Mouse (Mus musculus): ENCODE measurements around the gene Immt.
A peak's percentile ranks its signal among the peaks of the same experiment; 100 is the strongest.

Gene Immt

GRCm38 (mm10) chr6:71830690-71831580, at the start of gene Immt:
Immt (plus strand) TSS chr6:71831331.
- DNase-seq = peak; percentile 98

- no peak for DNase-seq
Observed at GRCm38 (mm10) chr6:71783165-71783564, 48.0 kb upstream of the Immt start.

- DNase-seq = no peak
Observed at GRCm38 (mm10) chr6:71788348-71788747, 42.8 kb upstream of the Immt start.

GRCm38 (mm10) chr6:71791771-71792170, 39.4 kb upstream of the Immt start:
- no peak for DNase-seq

GRCm38 (mm10) chr6:71799391-71799790, 31.7 kb upstream of the Immt start:
- DNase-seq = no peak

GRCm38 (mm10) chr6:71801011-71801713, 30.0 kb upstream of the Immt start:
- DNase-seq = no peak

GRCm38 (mm10) chr6:71801714-71802094, 29.4 kb upstream of the Immt start:
- DNase-seq = no peak

- DNase-seq = no peak
Observed at GRCm38 (mm10) chr6:71803609-71804008, 27.5 kb upstream of the Immt start.

- DNase-seq = peak; percentile 76
Observed at GRCm38 (mm10) chr6:71804061-71804829, 26.9 kb upstream of the Immt start.

- no peak for DNase-seq
Observed at GRCm38 (mm10) chr6:71806713-71807112, 24.4 kb upstream of the Immt start.

GRCm38 (mm10) chr6:71809890-71810289, 21.2 kb upstream of the Immt start:
- DNase-seq = no peak

- DNase-seq = peak; percentile 14
Observed at GRCm38 (mm10) chr6:71812820-71813219, 18.3 kb upstream of the Immt start.

GRCm38 (mm10) chr6:71819764-71820292, 11.3 kb upstream of the Immt start:
- peak; percentile 48 for DNase-seq

GRCm38 (mm10) chr6:71823085-71823484, 8.0 kb upstream of the Immt start:
- peak; percentile 10 for DNase-seq

- peak; percentile 93 for DNase-seq
Observed at GRCm38 (mm10) chr6:71823488-71823887, 7.6 kb upstream of the Immt start.

GRCm38 (mm10) chr6:71823961-71824360, 7.2 kb upstream of the Immt start:
- DNase-seq = no peak

GRCm38 (mm10) chr6:71826869-71827268, 4.3 kb upstream of the Immt start, which contains the start of gene Mrpl35:
Mrpl35 (minus strand) TSS chr6:71826969.
- no peak for DNase-seq

GRCm38 (mm10) chr6:71829768-71830167, 1.4 kb upstream of the Immt start:
- no peak for DNase-seq

GRCm38 (mm10) chr6:71831581-71831960, 440 bp downstream of the Immt start:
- DNase-seq = peak; percentile 97

- no peak for DNase-seq
Observed at GRCm38 (mm10) chr6:71836811-71837210, 5.7 kb downstream of the Immt start.

- DNase-seq = no peak
Observed at GRCm38 (mm10) chr6:71839815-71840214, 8.7 kb downstream of the Immt start.

GRCm38 (mm10) chr6:71840597-71841290, 9.6 kb downstream of the Immt start:
- DNase-seq = peak; percentile 16
